Mouse (Mus musculus) embryonic fibroblast, embryonic 13.5 days (primary cell): ENCODE measurements at regions not wholly inside any gene's neighbourhood (a gene's known extent, or its start where the extent isn't known, plus 50 kb on each side); places are given as distances from the start of the nearest gene placed in this dataset.

ENCODE experiments used
- CTCF ChIP-seq: IDR thresholded peaks from 2 replicates; pipeline ENCODE4 v1.5.1; 2011; ENCODE audit warnings: mild to moderate bottlenecking, control low read depth, low read length, moderate library complexity, borderline replicate concordance; ENCODE audit not compliant: insufficient read depth
- POLR2A ChIP-seq: IDR thresholded peaks from 2 replicates; pipeline ENCODE4 v1.6.1; 2011; ENCODE audit warnings: low read depth, mild to moderate bottlenecking, control low read depth, low read length, moderate library complexity

DNA sequence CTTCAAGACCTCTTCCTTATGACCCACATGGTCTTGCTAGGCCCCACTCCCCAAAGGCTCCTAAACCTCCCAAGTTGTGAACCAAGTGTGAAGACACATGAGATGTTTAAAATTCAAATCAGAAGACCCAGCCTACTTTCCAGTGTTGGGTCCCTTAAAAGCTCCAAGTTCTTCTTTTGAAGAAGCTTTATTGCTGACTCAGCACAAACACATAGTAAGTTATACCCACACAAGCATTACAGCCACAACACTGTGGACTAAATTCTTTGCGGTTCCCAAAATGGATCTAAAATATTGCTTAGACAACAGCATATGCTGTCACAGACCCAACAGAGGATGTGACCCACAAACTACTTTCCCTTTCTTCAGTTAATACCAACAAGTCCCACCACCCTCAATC lies 186.0 kb upstream of the Satb2 start:
- TF ChIP-seq POLR2A (no peak), CTCF (no peak)
